Mouse (Mus musculus): Measurements from ENCODE around the gene Npat. TPM values are rescaled to one million over a fixed set of nuclear protein-coding genes. Genes with fewer than 3 reads are reported as not detected.
A peak's percentile ranks its signal among the peaks of the same experiment; 100 is the strongest.

Npat gene
- polyA plus RNA-seq, 1 experiment from 2014 or later, result 21.9 TPM

DNA sequence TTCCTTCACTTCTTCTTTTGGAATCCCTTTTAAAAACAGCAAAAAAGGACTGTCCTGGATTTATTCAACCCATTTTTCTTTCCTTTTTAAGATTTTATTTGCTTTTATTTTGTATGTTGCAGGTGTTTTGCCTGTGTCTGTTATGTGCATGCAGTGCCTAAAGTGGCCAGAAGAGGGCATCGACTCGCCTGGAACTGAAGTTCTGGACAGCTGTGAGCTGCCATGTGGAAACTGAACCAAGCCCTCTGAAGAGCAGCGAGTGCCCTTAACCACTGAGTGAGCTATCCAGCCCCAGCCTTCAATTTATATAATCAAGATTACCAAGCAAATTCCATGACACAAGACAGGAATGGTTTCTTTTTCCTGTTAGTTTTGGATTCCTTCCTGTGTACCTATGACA, 57.9 kb downstream of the Npat start:
- no peak overlapping the region for H3K27ac ChIP-seq
- peaks cover 58% of the 10 kb centered on the region for H3K36me3 ChIP-seq
- H3K4me2 ChIP-seq, result no peak overlapping the region

DNA sequence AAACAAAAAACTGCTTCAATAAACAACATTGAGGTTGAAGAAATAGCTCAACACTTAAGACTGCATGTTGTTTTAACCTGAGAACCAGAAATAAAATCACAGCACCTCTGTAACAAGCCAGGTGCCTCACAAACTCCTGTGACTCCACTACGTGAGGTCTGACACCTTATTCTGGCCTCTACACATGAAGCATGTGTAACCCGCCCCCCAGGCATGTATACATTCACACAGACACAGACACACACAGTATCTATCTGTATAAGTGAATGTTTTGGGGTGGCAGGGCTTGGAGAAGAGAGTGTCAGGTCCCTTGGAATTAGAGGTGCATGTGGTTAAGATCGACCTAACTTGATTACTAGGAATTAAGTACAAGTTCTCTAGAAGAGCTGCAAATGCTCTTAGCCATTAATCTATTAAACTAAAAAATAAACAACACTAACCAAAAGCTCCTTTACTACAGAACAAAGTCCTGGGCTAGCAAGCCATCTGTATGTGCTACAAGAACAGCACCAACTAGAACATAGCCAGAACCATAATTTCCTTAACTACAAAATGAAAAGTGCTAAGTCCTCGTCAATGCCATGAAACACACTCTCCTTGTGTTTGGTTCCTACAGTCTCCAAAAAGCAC, 60.2 kb downstream of the Npat start:
- Histone ChIP-seq H3K4me1 (0 out of 2 replicates have a peak, but pooled peaks cover 3% of the 10 kb centered on the region), H3K4me2 (no peak overlapping the region), H3K27ac (no peak overlapping the region), H3K36me3 (peaks cover 46% of the 10 kb centered on the region), H3K9ac (no peak overlapping the region), H3K4me3 (no peak overlapping the region), H3K27me3 (no peaks in the 10 kb centered on the region), H3K9me3 (no peaks in the 10 kb centered on the region)
- WGBS, result 82% methylated on average over 4 of the region's 4 CpGs
- no peak for ATAC-seq (ENCODE audit: insufficient number of reproducible peaks, insufficient read depth, low FRiP score, low TSS enrichment, low read depth)

More for the DNA sequence above, 57.9 kb downstream of the Npat start:
- Histone ChIP-seq H3K4me3 (no peak overlapping the region), H3K9me3 (no peaks in the 10 kb centered on the region), H3K9ac (no peak overlapping the region), H3K4me1 (0 out of 2 replicates have a peak, but pooled peaks cover 3% of the 10 kb centered on the region), H3K27me3 (no peaks in the 10 kb centered on the region)
- 11% methylated on average over 3 of the region's 3 CpGs for WGBS
- ATAC-seq (ENCODE audit: insufficient number of reproducible peaks, insufficient read depth, low FRiP score, low TSS enrichment, low read depth), result no peak

DNA sequence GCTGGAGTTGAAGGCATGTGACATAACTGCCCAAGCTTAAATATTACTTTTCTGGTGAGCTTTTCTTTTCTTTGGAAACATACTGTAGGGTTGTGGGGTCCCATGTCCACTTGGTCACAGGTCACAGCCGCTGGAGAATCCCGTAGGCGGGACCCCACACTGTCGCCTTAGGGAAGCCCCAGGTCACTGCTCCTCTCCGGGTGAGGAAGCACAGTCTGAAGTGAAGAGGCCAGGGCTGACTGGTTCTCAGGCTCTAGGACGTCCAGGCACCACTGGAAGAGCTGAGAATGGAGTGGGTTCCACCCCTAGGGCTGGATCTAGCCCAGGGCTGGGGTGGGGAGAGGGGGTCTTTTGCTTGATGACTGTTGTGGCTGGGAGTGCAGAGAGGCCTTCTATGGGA, 61.8 kb downstream of the Npat start:
- 68% methylated on average over 6 of the region's 6 CpGs for whole genome bisulfite sequencing
- Histone ChIP-seq H3K27me3 (no peaks in the 10 kb centered on the region), H3K4me3 (no peak overlapping the region), H3K9me3 (no peaks in the 10 kb centered on the region), H3K4me2 (no peak overlapping the region), H3K4me1 (0 out of 2 replicates have a peak, but pooled peaks cover 8% of the 10 kb centered on the region), H3K27ac (no peak overlapping the region), H3K36me3 (peaks cover 38% of the 10 kb centered on the region), H3K9ac (no peak overlapping the region)
- ATAC-seq (ENCODE audit: insufficient number of reproducible peaks, insufficient read depth, low FRiP score, low TSS enrichment, low read depth), result no peak

DNA sequence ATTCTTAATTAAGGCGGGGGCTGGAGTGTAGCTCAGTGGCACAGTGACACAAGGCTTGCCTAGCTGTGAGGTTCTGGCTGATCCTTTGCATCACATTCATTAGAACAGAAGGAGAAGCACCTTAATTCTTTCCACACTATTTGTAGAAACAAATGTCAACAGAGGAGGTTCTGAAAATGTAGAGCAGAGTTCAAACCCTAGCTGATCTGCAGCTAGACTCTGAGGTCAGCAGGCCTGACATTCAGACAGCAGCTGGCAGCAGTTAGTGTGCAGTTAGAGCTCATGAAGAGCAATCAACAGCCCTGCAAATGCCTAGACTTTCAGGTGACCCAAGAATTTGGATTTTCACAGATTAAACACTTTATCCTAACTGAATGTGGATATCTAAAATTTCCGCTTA, 64.7 kb downstream of the Npat start:
- Histone ChIP-seq H3K4me1 (0 out of 2 replicates have a peak, but pooled peaks cover 8% of the 10 kb centered on the region), H3K27ac (no peak overlapping the region), H3K27me3 (no peaks in the 10 kb centered on the region), H3K36me3 (peaks cover 22% of the 10 kb centered on the region; the same call in 1 of the 2 replicates), H3K4me3 (no peak overlapping the region), H3K9me3 (no peaks in the 10 kb centered on the region), H3K9ac (no peak overlapping the region), H3K4me2 (no peak overlapping the region)
- 79% methylated on average over 2 of the region's 2 CpGs for WGBS
- no peak for ATAC-seq (ENCODE audit: insufficient number of reproducible peaks, insufficient read depth, low FRiP score, low TSS enrichment, low read depth)

DNA sequence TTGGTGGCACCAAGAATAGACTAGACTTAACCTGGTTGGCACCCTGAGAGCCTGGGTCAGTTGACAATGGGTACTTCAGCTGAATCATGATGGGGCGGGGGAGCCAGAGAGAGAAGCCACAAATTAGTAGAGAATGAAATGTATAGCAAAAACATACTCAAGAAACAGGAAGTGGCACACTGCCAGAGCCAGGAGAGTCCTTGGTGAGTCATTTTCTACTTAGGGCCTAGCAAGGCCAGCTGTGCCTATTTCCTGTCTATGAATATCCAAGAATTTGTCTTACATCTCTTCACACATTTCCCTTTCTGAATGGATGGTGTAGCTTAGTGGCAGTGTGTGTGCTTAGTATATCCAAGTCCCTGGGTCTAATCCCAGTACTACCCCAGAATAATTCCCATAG, 66.5 kb downstream of the Npat start:
- H3K4me3 ChIP-seq, result no peak overlapping the region
- H3K36me3 ChIP-seq, result peaks cover 10% of the 10 kb centered on the region; the same call in 1 of the 2 replicates
- ATAC-seq (ENCODE audit: insufficient number of reproducible peaks, insufficient read depth, low FRiP score, low TSS enrichment, low read depth), result no peak
- H3K27me3 ChIP-seq, result no peaks in the 10 kb centered on the region
- H3K9me3 ChIP-seq, result no peaks in the 10 kb centered on the region
- 83% methylated on average over 1 of the region's 1 CpGs for WGBS
- no peak overlapping the region for H3K27ac ChIP-seq
- no peak overlapping the region for H3K4me2 ChIP-seq
- no peak overlapping the region for H3K9ac ChIP-seq
- 0 out of 2 replicates have a peak, but pooled peaks cover 8% of the 10 kb centered on the region for H3K4me1 ChIP-seq

DNA sequence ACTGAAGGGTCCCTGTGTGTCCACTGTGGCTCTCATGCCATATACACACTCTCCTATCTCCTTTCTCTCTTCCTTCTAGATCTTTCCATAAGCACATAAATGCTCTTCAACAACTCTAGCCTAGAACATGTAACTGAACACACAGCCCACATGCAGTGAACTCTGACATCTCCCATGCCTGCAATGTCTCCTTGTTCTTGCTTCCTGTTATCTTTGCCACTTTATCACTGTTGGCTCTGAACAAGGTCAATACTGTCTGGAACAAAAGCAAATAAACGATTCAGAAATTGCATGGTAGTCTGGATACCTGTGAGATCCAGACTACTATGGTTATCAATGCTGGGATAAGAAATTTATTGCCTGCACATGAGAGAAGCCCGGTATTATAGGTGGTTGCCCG, 67.0 kb downstream of the Npat start:
- no peak overlapping the region for H3K27ac ChIP-seq
- peaks cover 6% of the 10 kb centered on the region; the same call in 1 of the 2 replicates for H3K36me3 ChIP-seq
- H3K4me1 ChIP-seq, result peaks cover 7% of the 10 kb centered on the region; the same call in 1 of the 2 replicates
- ATAC-seq (ENCODE audit: insufficient number of reproducible peaks, insufficient read depth, low FRiP score, low TSS enrichment, low read depth), result no peak
- no peak overlapping the region for H3K9ac ChIP-seq
- no peaks in the 10 kb centered on the region for H3K9me3 ChIP-seq
- 85% methylated on average over 3 of the region's 3 CpGs for WGBS
- no peaks in the 10 kb centered on the region for H3K27me3 ChIP-seq
- H3K4me2 ChIP-seq, result no peak overlapping the region
- no peak overlapping the region for H3K4me3 ChIP-seq

DNA sequence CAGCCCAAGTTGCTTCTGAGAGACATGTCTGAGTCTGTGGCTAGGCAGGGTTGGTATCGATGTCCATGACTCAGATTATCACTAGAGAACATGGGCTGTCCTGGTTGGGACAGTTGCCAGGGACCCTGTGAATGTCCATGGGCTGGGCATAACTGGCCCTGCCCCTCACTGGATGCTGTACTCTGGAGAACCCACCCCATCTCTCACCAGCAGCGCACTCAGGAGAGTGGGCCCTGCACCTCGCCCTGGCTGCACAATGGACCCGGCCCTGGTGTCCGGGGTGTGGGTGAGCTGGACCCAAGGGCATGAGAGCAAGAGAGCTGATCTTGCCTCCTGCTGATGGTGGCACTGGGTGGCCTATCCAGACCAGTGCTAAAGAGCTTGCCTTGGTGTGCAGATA, 68.1 kb downstream of the Npat start:
- Histone ChIP-seq H3K4me3 (no peak overlapping the region), H3K9ac (no peak overlapping the region), H3K27me3 (no peaks in the 10 kb centered on the region), H3K27ac (no peak overlapping the region), H3K4me2 (no peak overlapping the region), H3K4me1 (peaks cover 15% of the 10 kb centered on the region), H3K36me3 (peaks cover 6% of the 10 kb centered on the region; the same call in 1 of the 2 replicates), H3K9me3 (no peaks in the 10 kb centered on the region)
- WGBS, result 93% methylated on average over 5 of the region's 5 CpGs
- ATAC-seq (ENCODE audit: insufficient number of reproducible peaks, insufficient read depth, low FRiP score, low TSS enrichment, low read depth), result no peak

DNA sequence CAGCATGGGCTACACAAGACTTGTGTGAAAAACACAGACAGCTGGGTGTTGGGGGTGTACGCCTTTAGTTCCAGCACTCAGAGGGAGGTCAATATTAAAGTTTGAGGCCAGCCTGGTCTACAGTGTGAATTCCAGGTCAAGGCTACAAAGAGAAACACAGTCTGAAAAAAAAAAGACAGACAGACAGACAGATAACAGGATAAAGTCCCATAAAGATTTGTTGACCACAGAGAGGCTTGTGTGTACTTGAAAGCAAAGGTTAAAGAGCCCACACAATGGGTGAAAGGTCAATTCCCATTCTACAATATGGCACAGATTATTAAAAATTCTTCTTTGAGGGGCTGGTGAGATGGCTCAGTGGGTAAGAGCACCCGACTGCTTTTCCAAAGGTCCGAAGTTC, 70.3 kb downstream of the Npat start:
- Histone ChIP-seq H3K4me1 (peaks cover 15% of the 10 kb centered on the region), H3K4me3 (no peak overlapping the region), H3K9ac (no peak overlapping the region), H3K4me2 (no peak overlapping the region), H3K27me3 (no peaks in the 10 kb centered on the region), H3K36me3 (peaks cover 2% of the 10 kb centered on the region; the same call in 1 of the 2 replicates), H3K9me3 (no peaks in the 10 kb centered on the region), H3K27ac (no peak overlapping the region)
- WGBS, result 88% methylated on average over 3 of the region's 3 CpGs
- no peak for ATAC-seq (ENCODE audit: insufficient number of reproducible peaks, insufficient read depth, low FRiP score, low TSS enrichment, low read depth)

DNA sequence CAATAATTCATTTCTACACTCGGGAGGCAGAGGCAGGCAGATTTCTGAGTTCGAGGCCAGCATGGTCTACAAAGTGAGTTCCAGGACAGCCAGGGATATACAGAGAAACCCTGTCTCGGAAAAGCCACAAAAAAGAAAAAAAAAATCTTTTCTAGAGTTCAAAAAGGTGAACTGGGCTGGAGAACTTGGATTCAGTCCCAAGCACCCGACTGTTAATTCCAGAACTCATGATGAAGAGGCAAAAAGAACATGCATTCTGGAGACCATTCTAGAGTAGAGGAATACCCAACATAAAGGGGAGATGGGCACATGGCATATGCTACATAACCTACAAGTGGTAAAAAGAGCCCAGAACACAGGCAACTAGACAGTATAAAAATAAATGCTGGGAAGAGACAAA, 71.0 kb downstream of the Npat start:
- Histone ChIP-seq H3K9me3 (no peaks in the 10 kb centered on the region), H3K36me3 (no peaks in the 10 kb centered on the region), H3K4me2 (no peak overlapping the region), H3K4me1 (peaks cover 15% of the 10 kb centered on the region), H3K9ac (no peak overlapping the region), H3K4me3 (no peak overlapping the region), H3K27ac (no peak overlapping the region), H3K27me3 (no peaks in the 10 kb centered on the region)
- WGBS, result 92% methylated on average over 4 of the region's 4 CpGs
- ATAC-seq (ENCODE audit: insufficient number of reproducible peaks, insufficient read depth, low FRiP score, low TSS enrichment, low read depth), result no peak

DNA sequence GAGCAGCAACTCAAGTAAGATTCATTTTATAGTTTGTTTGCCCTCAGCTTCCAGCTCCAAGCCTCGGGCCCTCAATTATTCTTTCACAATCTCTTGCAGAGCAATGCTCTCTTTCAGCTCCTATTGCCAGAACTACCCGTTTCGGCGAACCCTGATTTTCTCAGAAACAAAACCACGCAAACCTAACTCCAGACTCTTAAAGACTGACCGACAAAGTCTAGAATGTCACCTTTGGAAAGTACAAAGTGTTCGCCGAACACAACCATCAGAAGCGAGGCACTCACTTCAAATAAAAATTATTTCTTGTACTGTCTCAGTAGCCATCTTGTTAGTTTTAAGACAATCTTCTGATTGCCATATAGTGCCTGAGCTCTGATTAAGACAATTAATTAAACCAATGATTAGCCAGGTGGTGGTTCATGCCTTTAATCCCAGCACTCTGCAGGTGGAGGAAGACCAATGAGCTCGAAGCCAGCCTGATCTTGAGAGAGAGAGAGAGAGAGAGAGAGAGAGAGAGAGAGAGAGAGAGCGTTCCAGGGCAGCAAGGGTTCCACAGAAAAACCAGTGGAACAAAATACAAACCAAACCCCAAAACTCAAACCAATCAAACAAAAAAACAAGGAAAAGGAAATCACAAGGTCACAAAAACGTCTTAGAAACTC, 72.6 kb downstream of the Npat start:
- no peak for ATAC-seq (ENCODE audit: insufficient number of reproducible peaks, insufficient read depth, low FRiP score, low TSS enrichment, low read depth)
- Histone ChIP-seq H3K4me3 (peak overlapping the region; percentile 83), H3K9ac (peak overlapping the region; percentile 91), H3K36me3 (0 out of 2 replicates have a peak, but pooled peaks cover 3% of the 10 kb centered on the region), H3K27ac (no peak overlapping the region), H3K27me3 (no peaks in the 10 kb centered on the region), H3K4me2 (peak overlapping the region; percentile 78), H3K9me3 (no peaks in the 10 kb centered on the region), H3K4me1 (peaks cover 11% of the 10 kb centered on the region)
- WGBS, result 76% methylated on average over 12 of the region's 12 CpGs

DNA sequence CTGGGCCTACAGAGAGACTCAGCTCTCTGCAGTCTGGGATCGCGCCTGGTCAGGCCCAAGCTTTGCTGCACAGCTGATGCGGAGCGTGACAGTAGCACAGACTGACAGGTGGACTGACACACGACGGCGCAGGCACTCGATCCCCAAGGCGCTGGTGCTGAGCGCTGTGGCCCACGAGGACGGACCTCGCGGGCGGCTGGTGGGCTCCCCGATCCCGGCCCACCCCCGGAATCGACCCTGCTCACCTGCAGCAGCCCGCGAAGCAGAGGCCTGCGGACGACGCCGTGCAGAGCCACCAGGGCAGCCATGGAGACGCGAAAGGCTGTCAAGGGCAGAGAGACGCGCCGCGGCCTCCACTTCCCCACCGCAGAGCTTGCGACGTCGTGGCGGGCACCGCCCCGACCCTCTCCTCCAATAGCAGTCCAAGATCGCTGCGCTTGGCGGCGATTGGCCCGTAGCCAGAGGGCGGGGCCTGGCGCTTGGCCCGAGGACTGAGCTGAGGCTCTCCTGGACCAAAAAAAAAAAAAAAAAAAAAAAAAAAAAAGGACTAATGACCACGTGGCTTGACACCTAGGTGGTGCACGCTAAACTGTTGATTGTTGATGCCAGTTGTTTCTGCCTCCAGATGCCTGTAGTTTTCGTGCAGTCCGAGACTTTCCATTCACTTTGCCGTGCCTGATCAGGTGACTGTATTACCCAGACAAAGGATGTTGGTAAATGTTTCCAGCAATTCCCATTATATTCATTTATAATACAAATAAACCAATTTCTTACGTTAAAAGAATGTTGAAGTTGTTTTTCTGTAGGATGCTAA, 73.3 kb downstream of the Npat start, which contains the start of gene Acat1:
TSS of gene Acat1 (minus strand) at position 415 of the 814 bp plus-strand sequence.
- Histone ChIP-seq H3K27ac (peak within 1 kb of the TSS; percentile 64; the same call in 1 of the 2 replicates), H3K4me3 (peak within 1 kb of the TSS; percentile 83), H3K9me3 (no peaks in the 10 kb centered on the region), H3K27me3 (no peaks in the 10 kb centered on the region), H3K4me2 (peak within 1 kb of the TSS; percentile 78), H3K4me1 (peaks cover 11% of the 10 kb centered on the region), H3K9ac (peak within 1 kb of the TSS; percentile 91), H3K36me3 (peaks cover 8% of the 10 kb centered on the region)
- WGBS, result 4% methylated on average over 52 of the region's 52 CpGs
- ATAC-seq (ENCODE audit: insufficient number of reproducible peaks, insufficient read depth, low FRiP score, low TSS enrichment, low read depth), result peak; percentile 94
